Mouse (Mus musculus): ENCODE measurements around the gene Golga5.

The Golga5 gene

GRCm38 (mm10) chr12:102468894-102469764 lies at the start of gene Golga5:
Gene Golga5, plus strand, starts transcription at chr12:102469135.
- DNase-seq (ENCODE audit: low spot score) = peak; percentile 88

GRCm38 (mm10) chr12:102419544-102419943 lies 49.4 kb upstream of the Golga5 start:
- DNase-seq (ENCODE audit: low spot score) = no peak

GRCm38 (mm10) chr12:102420168-102420890 lies 48.6 kb upstream of the Golga5 start:
- DNase-seq (ENCODE audit: low spot score) = no peak

GRCm38 (mm10) chr12:102422065-102422464 lies 46.9 kb upstream of the Golga5 start:
- DNase-seq (ENCODE audit: low spot score) = no peak

GRCm38 (mm10) chr12:102422623-102423320 lies 46.2 kb upstream of the Golga5 start:
- DNase-seq (ENCODE audit: low spot score) = no peak

GRCm38 (mm10) chr12:102423625-102424024 lies 45.3 kb upstream of the Golga5 start:
- no peak for DNase-seq (ENCODE audit: low spot score)

GRCm38 (mm10) chr12:102424456-102424855 lies 44.5 kb upstream of the Golga5 start:
- DNase-seq (ENCODE audit: low spot score) = no peak

GRCm38 (mm10) chr12:102425048-102425578 lies 43.8 kb upstream of the Golga5 start:
- no peak for DNase-seq (ENCODE audit: low spot score)

- DNase-seq (ENCODE audit: low spot score) = no peak
Measured at GRCm38 (mm10) chr12:102426285-102426684, 42.6 kb upstream of the Golga5 start.

GRCm38 (mm10) chr12:102429656-102430055 lies 39.3 kb upstream of the Golga5 start:
- no peak for DNase-seq (ENCODE audit: low spot score)

GRCm38 (mm10) chr12:102430228-102430627 lies 38.7 kb upstream of the Golga5 start:
- DNase-seq (ENCODE audit: low spot score) = no peak

GRCm38 (mm10) chr12:102432238-102432637 lies 36.7 kb upstream of the Golga5 start:
- DNase-seq (ENCODE audit: low spot score) = no peak

GRCm38 (mm10) chr12:102434107-102434506 lies 34.8 kb upstream of the Golga5 start:
- DNase-seq (ENCODE audit: low spot score) = no peak

GRCm38 (mm10) chr12:102436939-102437526 lies 31.9 kb upstream of the Golga5 start:
- DNase-seq (ENCODE audit: low spot score) = no peak

- DNase-seq (ENCODE audit: low spot score) = no peak
Measured at GRCm38 (mm10) chr12:102437952-102438351, 31.0 kb upstream of the Golga5 start.

GRCm38 (mm10) chr12:102438983-102439631 lies 29.8 kb upstream of the Golga5 start:
- DNase-seq (ENCODE audit: low spot score) = no peak

GRCm38 (mm10) chr12:102439632-102440023 lies 29.3 kb upstream of the Golga5 start, which contains the start of gene Lgmn:
Gene Lgmn, minus strand, starts transcription at chr12:102439813.
- DNase-seq (ENCODE audit: low spot score) = peak; percentile 92

- no peak for DNase-seq (ENCODE audit: low spot score)
Measured at GRCm38 (mm10) chr12:102440551-102440950, 28.4 kb upstream of the Golga5 start.

- DNase-seq (ENCODE audit: low spot score) = no peak
Measured at GRCm38 (mm10) chr12:102441141-102441540, 27.8 kb upstream of the Golga5 start.

GRCm38 (mm10) chr12:102442639-102443038 lies 26.3 kb upstream of the Golga5 start:
- DNase-seq (ENCODE audit: low spot score) = no peak

- no peak for DNase-seq (ENCODE audit: low spot score)
Measured at GRCm38 (mm10) chr12:102443676-102444075, 25.3 kb upstream of the Golga5 start.

Data from urinary bladder, postnatal 10 days (tissue).